Mouse (Mus musculus) lung, postnatal 0 days (tissue): ENCODE measurements at regions not wholly inside any gene's neighbourhood (a gene's known extent, or its start where the extent isn't known, plus 50 kb on each side); places are given as distances from the start of the nearest gene placed in this dataset.

ENCODE experiments used
- ATAC-seq: fragments of 200-750 bp; cut with Nextera tagmentation; 2 replicates; pipeline ENCODE4 v1.8.0; 2017; ENCODE audit warnings: moderate library complexity
- DNase-seq: peaks from one replicate; pipeline ENCODE4 v3.0.0-alpha.2; 2016; ENCODE audit warnings: low spot score
- H3K27ac ChIP-seq: fragments of 300-500 bp; sonication (generic); 2 replicates; pipeline ENCODE4 v1.5.1; 2014; ENCODE audit warnings: antibody characterized with exemption, mild to moderate bottlenecking, low read length, mixed read lengths
- H3K27me3 ChIP-seq: fragments of 300-500 bp; sonication (generic); replicated peaks from 2 replicates; pipeline ENCODE4 v1.6.1; 2014; ENCODE audit warnings: low read length, mixed read lengths; ENCODE audit not compliant: insufficient read depth
- H3K36me3 ChIP-seq: fragments of 300-500 bp; sonication (generic); 2 replicates; pipeline ENCODE4 v1.6.1; 2014; ENCODE audit warnings: low read length, mixed read lengths; ENCODE audit not compliant: insufficient read depth
- H3K4me1 ChIP-seq: fragments of 300-500 bp; sonication (generic); 2 replicates; pipeline ENCODE4 v1.6.1; 2014; ENCODE audit warnings: antibody characterized with exemption, low read depth, low read length, mixed read lengths; ENCODE audit not compliant: insufficient read depth
- H3K4me2 ChIP-seq: fragments of 300-500 bp; sonication (generic); replicated peaks from 2 replicates; pipeline ENCODE4 v1.6.1; 2014; ENCODE audit warnings: low read depth, mild to moderate bottlenecking, low read length, moderate library complexity, mixed read lengths
- H3K4me3 ChIP-seq: fragments of 300-500 bp; sonication (generic); 2 replicates; pipeline ENCODE4 v1.5.1; 2014; ENCODE audit warnings: low read depth, low read length
- H3K9ac ChIP-seq: fragments of 300-500 bp; sonication (generic); replicated peaks from 2 replicates; pipeline ENCODE4 v1.6.1; 2014; ENCODE audit warnings: low read depth, mild to moderate bottlenecking
- H3K9me3 ChIP-seq: fragments of 300-500 bp; sonication (generic); 2 replicates; pipeline ENCODE4 v1.6.1; 2016; ENCODE audit warnings: low read length, mixed read lengths
- CTCF ChIP-seq: IDR thresholded peaks from 2 replicates; pipeline ENCODE4 v1.5.1; 2016; ENCODE audit warnings: antibody characterized with exemption, mild to moderate bottlenecking
- EP300 ChIP-seq: IDR thresholded peaks from 2 replicates; pipeline ENCODE4 v1.6.1; 2016; ENCODE audit warnings: antibody characterized with exemption, mild to moderate bottlenecking, control low read depth
- WGBS: fragments of 180-500 bp; shearing (Covaris S2); extraction: QIAGEN DNeasy Blood & Tissue Kit; methylation state at CpG from one replicate; pipeline ENCODE4 v1.1.7; 2014; 5-methylcytosine and 5-hydroxymethylcytosine counted together

- H3K4me1 ChIP-seq, result peaks cover 3% of the 10 kb centered on the region; the same call in 1 of the 2 replicates
- no peaks in the 10 kb centered on the region for H3K36me3 ChIP-seq
- no peak overlapping the region for H3K9ac ChIP-seq
- peak overlapping the region; percentile 41 for H3K4me2 ChIP-seq
- H3K9me3 ChIP-seq, result no peaks in the 10 kb centered on the region
- H3K27me3 ChIP-seq, result no peaks in the 10 kb centered on the region
- no peak overlapping the region for H3K27ac ChIP-seq
- peak; percentile 55 for ATAC-seq
- DNase-seq, result peak; percentile 57
- WGBS, result under 1% methylated on average over 12 of the region's 12 CpGs
- H3K4me3 ChIP-seq, result 0 out of 2 replicates have a peak overlapping the region, but pooled peaks have one; percentile 6
- no peak for TF ChIP-seq CTCF
- peak; percentile 39; the same call in 1 of the 2 replicates for TF ChIP-seq EP300
Observed at GRCm38 (mm10) chr4:9184451-9185121, 945.7 kb upstream of the Car8 start.

- no peaks in the 10 kb centered on the region for H3K9me3 ChIP-seq
- TF ChIP-seq EP300 (no peak), CTCF (no peak)
- ATAC-seq (no peak), DNase-seq (no peak)
- H3K9ac ChIP-seq, result no peak overlapping the region
- 41% methylated on average over 1 of the region's 1 CpGs for WGBS
- H3K4me2 ChIP-seq, result no peak overlapping the region
- no peaks in the 10 kb centered on the region for H3K27me3 ChIP-seq
- H3K36me3 ChIP-seq, result no peaks in the 10 kb centered on the region
- no peak overlapping the region for H3K27ac ChIP-seq
- no peaks in the 10 kb centered on the region for H3K4me1 ChIP-seq
- H3K4me3 ChIP-seq, result no peak overlapping the region
Observed at GRCm38 (mm10) chr4:9174365-9174764, 935.5 kb upstream of the Car8 start.

DNA sequence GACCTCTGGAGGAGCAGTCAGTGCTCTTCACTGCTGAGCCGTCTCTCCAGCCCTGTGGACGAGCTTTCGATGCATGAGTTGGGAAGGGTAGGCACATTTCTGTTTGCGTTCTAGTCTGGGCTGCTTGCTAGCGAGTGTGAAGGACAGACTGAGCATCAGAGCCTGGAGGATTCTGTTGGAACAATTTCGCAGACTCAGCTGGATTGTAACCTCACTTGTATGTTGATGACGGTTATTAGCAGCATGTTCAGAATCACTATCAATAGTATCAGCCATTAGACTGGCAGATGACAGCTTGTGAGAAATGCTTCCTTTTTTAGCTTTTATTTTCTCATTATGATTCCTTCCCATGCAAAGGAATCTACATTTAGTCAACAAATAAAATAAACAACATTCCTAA lies 923.5 kb upstream of the Car8 start:
- DNase-seq (no peak), ATAC-seq (no peak)
- no peaks in the 10 kb centered on the region for H3K36me3 ChIP-seq
- TF ChIP-seq EP300 (no peak), CTCF (no peak)
- H3K27me3 ChIP-seq, result no peaks in the 10 kb centered on the region
- no peak overlapping the region for H3K9ac ChIP-seq
- H3K4me3 ChIP-seq, result no peak overlapping the region
- H3K4me1 ChIP-seq, result no peaks in the 10 kb centered on the region
- H3K4me2 ChIP-seq, result no peak overlapping the region
- 76% methylated on average over 7 of the region's 7 CpGs for WGBS
- H3K27ac ChIP-seq, result no peak overlapping the region
- no peaks in the 10 kb centered on the region for H3K9me3 ChIP-seq

- Histone ChIP-seq H3K4me3 (no peak overlapping the region), H3K9ac (no peak overlapping the region), H3K9me3 (no peaks in the 10 kb centered on the region), H3K4me1 (no peaks in the 10 kb centered on the region), H3K27ac (no peak overlapping the region), H3K4me2 (no peak overlapping the region), H3K36me3 (no peaks in the 10 kb centered on the region), H3K27me3 (no peaks in the 10 kb centered on the region)
- ATAC-seq (no peak), DNase-seq (no peak)
- 52% methylated on average over 4 of the region's 4 CpGs for WGBS
- TF ChIP-seq EP300 (no peak), CTCF (no peak)
Observed at GRCm38 (mm10) chr4:9161814-9162133, 922.9 kb upstream of the Car8 start.

GRCm38 (mm10) chr4:9161068-9161813 lies 922.4 kb upstream of the Car8 start:
- H3K36me3 ChIP-seq, result no peaks in the 10 kb centered on the region
- H3K27me3 ChIP-seq, result no peaks in the 10 kb centered on the region
- no peak overlapping the region for H3K27ac ChIP-seq
- H3K4me3 ChIP-seq, result no peak overlapping the region
- TF ChIP-seq CTCF (no peak), EP300 (no peak)
- no peak for DNase-seq
- no peak for ATAC-seq
- 72% methylated on average over 11 of the region's 11 CpGs for WGBS
- H3K9ac ChIP-seq, result no peak overlapping the region
- H3K4me2 ChIP-seq, result no peak overlapping the region
- H3K9me3 ChIP-seq, result no peaks in the 10 kb centered on the region
- no peaks in the 10 kb centered on the region for H3K4me1 ChIP-seq

GRCm38 (mm10) chr4:9147732-9148131 lies 908.9 kb upstream of the Car8 start:
- Histone ChIP-seq H3K4me2 (no peak overlapping the region), H3K9ac (no peak overlapping the region), H3K4me3 (no peak overlapping the region), H3K27ac (no peak overlapping the region), H3K27me3 (no peaks in the 10 kb centered on the region), H3K9me3 (no peaks in the 10 kb centered on the region), H3K4me1 (no peaks in the 10 kb centered on the region), H3K36me3 (no peaks in the 10 kb centered on the region)
- ATAC-seq (no peak), DNase-seq (no peak)
- TF ChIP-seq CTCF, result no peak
- WGBS, result 19% methylated on average over 5 of the region's 5 CpGs
